16 mouse cellular contexts compared by ENCODE assay signal in the genomic region with DNA sequence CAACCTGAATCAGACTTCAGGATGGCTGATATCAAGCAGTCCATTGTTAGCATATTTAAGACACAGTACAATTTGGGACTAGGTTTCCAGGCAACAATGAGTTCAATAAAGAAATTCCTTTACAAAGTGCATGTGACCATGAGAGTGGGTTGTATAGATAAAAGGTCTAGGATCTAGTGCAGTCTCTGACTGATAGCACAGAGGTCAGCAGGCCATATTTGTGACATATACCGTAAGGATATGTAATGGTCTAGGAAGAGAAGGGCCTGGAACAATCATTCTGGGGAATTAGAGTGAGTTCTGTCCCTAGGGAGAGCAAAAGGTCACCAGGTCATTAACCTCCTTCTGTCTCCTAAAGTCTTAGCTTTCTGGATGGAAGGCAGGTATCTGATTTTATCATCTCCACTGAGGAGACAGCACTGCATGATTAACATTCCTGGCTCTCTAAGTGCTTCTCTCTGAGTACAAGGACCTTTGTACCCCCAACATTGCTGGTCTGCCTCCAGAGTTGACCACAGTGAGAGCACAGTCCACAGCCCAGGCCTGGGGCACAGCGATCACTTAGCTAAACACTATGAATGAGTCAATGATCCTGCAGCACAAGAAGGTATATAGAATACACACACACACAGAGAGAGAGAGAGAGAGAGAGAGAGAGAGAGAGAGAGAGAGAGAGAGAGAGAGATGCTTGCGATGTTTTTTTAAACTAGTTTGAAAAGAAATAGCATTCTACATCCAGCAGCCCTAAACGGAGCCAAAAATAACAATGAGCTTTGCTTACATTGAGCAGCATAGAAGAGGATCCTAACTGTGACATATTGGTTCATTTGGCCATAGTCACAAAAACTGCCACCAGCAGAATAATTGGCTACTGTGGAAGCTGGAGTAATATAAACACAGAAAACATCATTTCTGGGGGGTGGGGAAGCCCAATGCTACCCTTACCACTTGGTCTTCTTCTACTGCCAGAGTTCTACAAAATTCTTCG. TPM values are rescaled to one million over a fixed set of nuclear protein-coding genes. Genes with fewer than 3 reads are reported as not detected.
DNase-seq lines count a peak whose midpoint lies in the region; ATAC-seq lines count a peak whose summit lies in the region.
"Had no signal": no experiment of that assay in that cellular context is flagged by ENCODE, and none has a peak within 500 bp of the region (broad histone marks: within the 10 kb centered on the region; RNA-seq: fewer than 3 reads in every experiment).

No protein-coding gene starts in this region.

- WGBS in embryonic facial prominence, embryonic 14.5 days = 63% methylated on average over 5 of the region's 5 CpGs
- 71% methylated on average over 5 of the region's 5 CpGs for WGBS in embryonic facial prominence, embryonic 10.5 days
- WGBS in kidney, embryonic 14.5 days = 54% methylated on average over 5 of the region's 5 CpGs
- 58% methylated on average over 5 of the region's 5 CpGs for WGBS in liver, embryonic 13.5 days (ENCODE audit: insufficient replicate concordance)

- H3K9ac ChIP-seq in embryonic facial prominence, embryonic 14.5 days (ENCODE audit: low read depth, low read length) = no peak overlapping the region
- no peak overlapping the region for H3K9ac ChIP-seq in kidney, embryonic 14.5 days (ENCODE audit: low read depth, low read length)
- no peak overlapping the region for H3K9ac ChIP-seq in liver, embryonic 13.5 days
- H3K9ac ChIP-seq: embryonic facial prominence, embryonic 13.5 days; midbrain, embryonic 13.5 days had no signal

- H3K4me2 ChIP-seq in embryonic facial prominence, embryonic 14.5 days (ENCODE audit: low read depth, low read length) = no peak overlapping the region
- no peak overlapping the region for H3K4me2 ChIP-seq in kidney, embryonic 14.5 days (replicated peaks; ENCODE audit: low read depth, low read length)
- H3K4me2 ChIP-seq in liver, embryonic 13.5 days = no peak overlapping the region
- H3K4me2 ChIP-seq: embryonic facial prominence, embryonic 13.5 days; midbrain, embryonic 13.5 days had no signal

- H3K9me3 ChIP-seq in embryonic facial prominence, embryonic 14.5 days (ENCODE audit: control insufficient read depth, low read length) = no peaks in the 10 kb centered on the region
- H3K9me3 ChIP-seq in embryonic facial prominence, embryonic 10.5 days = no peaks in the 10 kb centered on the region
- no peaks in the 10 kb centered on the region for H3K9me3 ChIP-seq in kidney, embryonic 14.5 days (ENCODE audit: control insufficient read depth, low read length)
- H3K9me3 ChIP-seq in liver, embryonic 13.5 days (replicated peaks) = no peaks in the 10 kb centered on the region
- H3K9me3 ChIP-seq: embryonic facial prominence, embryonic 13.5 days; midbrain, embryonic 13.5 days had no signal

- no peaks in the 10 kb centered on the region for H3K4me1 ChIP-seq in embryonic facial prominence, embryonic 14.5 days (ENCODE audit: control insufficient read depth, insufficient read depth, low read length)
- H3K4me1 ChIP-seq in embryonic facial prominence, embryonic 10.5 days = peaks cover 4% of the 10 kb centered on the region; the same call in 1 of the 2 replicates
- no peaks in the 10 kb centered on the region for H3K4me1 ChIP-seq in kidney, embryonic 14.5 days (ENCODE audit: control insufficient read depth, insufficient read depth, low read length)
- no peaks in the 10 kb centered on the region for H3K4me1 ChIP-seq in liver, embryonic 13.5 days (replicated peaks)
- H3K4me1 ChIP-seq: embryonic facial prominence, embryonic 13.5 days; midbrain, embryonic 13.5 days had no signal

- H3K27me3 ChIP-seq in embryonic facial prominence, embryonic 14.5 days (replicated peaks; ENCODE audit: control insufficient read depth, insufficient read depth, low read length) = no peaks in the 10 kb centered on the region
- H3K27me3 ChIP-seq in embryonic facial prominence, embryonic 10.5 days (replicated peaks; ENCODE audit: low read depth, poor library complexity, severe bottlenecking) = no peaks in the 10 kb centered on the region
- H3K27me3 ChIP-seq in kidney, embryonic 14.5 days (ENCODE audit: control insufficient read depth, insufficient read depth, low read length) = no peaks in the 10 kb centered on the region
- no peaks in the 10 kb centered on the region for H3K27me3 ChIP-seq in liver, embryonic 13.5 days
- H3K27me3 ChIP-seq: embryonic facial prominence, embryonic 13.5 days; midbrain, embryonic 13.5 days had no signal

- no peaks in the 10 kb centered on the region for H3K36me3 ChIP-seq in embryonic facial prominence, embryonic 14.5 days (ENCODE audit: control insufficient read depth, insufficient read depth, low read length)
- no peaks in the 10 kb centered on the region for H3K36me3 ChIP-seq in embryonic facial prominence, embryonic 10.5 days (replicated peaks)
- H3K36me3 ChIP-seq in kidney, embryonic 14.5 days (ENCODE audit: control insufficient read depth, insufficient read depth, low read length) = no peaks in the 10 kb centered on the region
- H3K36me3 ChIP-seq in liver, embryonic 13.5 days = no peaks in the 10 kb centered on the region
- H3K36me3 ChIP-seq: embryonic facial prominence, embryonic 13.5 days; midbrain, embryonic 13.5 days had no signal

- no peak overlapping the region for H3K4me3 ChIP-seq in embryonic facial prominence, embryonic 14.5 days (ENCODE audit: low read depth, low read length)
- no peak overlapping the region for H3K4me3 ChIP-seq in embryonic facial prominence, embryonic 10.5 days
- no peak overlapping the region for H3K4me3 ChIP-seq in kidney, embryonic 14.5 days (ENCODE audit: low read length)
- H3K4me3 ChIP-seq in liver, embryonic 13.5 days (replicated peaks) = no peak overlapping the region
- H3K4me3 ChIP-seq: embryonic facial prominence, embryonic 13.5 days; midbrain, embryonic 13.5 days had no signal

- H3K27ac ChIP-seq in embryonic facial prominence, embryonic 14.5 days (replicated peaks; ENCODE audit: low read depth, low read length) = no peak overlapping the region
- H3K27ac ChIP-seq in embryonic facial prominence, embryonic 10.5 days (replicated peaks) = no peak overlapping the region
- H3K27ac ChIP-seq in kidney, embryonic 14.5 days (ENCODE audit: low read depth, low read length) = no peak overlapping the region; the same call in 1 of the 2 replicates
- no peak overlapping the region for H3K27ac ChIP-seq in liver, embryonic 13.5 days
- H3K27ac ChIP-seq: embryonic facial prominence, embryonic 13.5 days; midbrain, embryonic 13.5 days had no signal

- DNase-seq in embryonic facial prominence, embryonic 14.5 days (ENCODE audit: low spot score) = peak; percentile 61
- DNase-seq in embryonic facial prominence, embryonic 10.5 days (ENCODE audit: low spot score) = no peak
- DNase-seq in embryo, embryonic 10.5 days (ENCODE audit: low spot score) = peak; percentile 57
- DNase-seq in liver, embryonic 13.5 days = no peak
- DNase-seq in thymus, postnatal 14 days = no peak
- no peak for DNase-seq in retina, embryonic 14.5 days (ENCODE audit: low spot score)
- DNase-seq: adrenal gland, postnatal 25 days; cerebellum, adult 11 months; heart, adult 18-20 months; heart, postnatal 36 days; lung, postnatal 14 days had no signal

- no peak for ATAC-seq in embryonic facial prominence, embryonic 14.5 days (ENCODE audit: low read depth)
- peak; percentile 79; the same call in 1 of the 2 replicates for ATAC-seq in kidney, embryonic 14.5 days (ENCODE audit: low FRiP score, low TSS enrichment)
- peak; percentile 73 for ATAC-seq in liver, embryonic 13.5 days (ENCODE audit: low read depth)
- ATAC-seq in monocyte, adult 5-6 weeks (replicated peaks; ENCODE audit: insufficient number of reproducible peaks, low FRiP score, low TSS enrichment, poor library complexity, severe bottlenecking) = no peak
- ATAC-seq: midbrain, embryonic 13.5 days had no signal

RNA-seq across cellular contexts. Expression of a gene that starts 27.7 kb away (rescaled TPM):
- 6.2 and 6.5 TPM in 2 replicates for polyA plus RNA-seq in embryonic facial prominence, embryonic 14.5 days (2014; fragmentation: Nextera tagmentation; extraction: Ambion mirVana)
- polyA plus RNA-seq in embryonic facial prominence, embryonic 10.5 days (2016; fragmentation: Nextera tagmentation; extraction: Ambion mirVana) = 0.31 and 0.35 TPM in 2 replicates
- polyA plus RNA-seq in kidney, embryonic 14.5 days (2014; fragmentation: Nextera tagmentation; extraction: Ambion mirVana) = 0.87 and 2.5 TPM in 2 replicates
- polyA plus RNA-seq in liver, embryonic 13.5 days (2015; fragmentation: Nextera tagmentation; extraction: Ambion mirVana) = 2.1 and 2.2 TPM in 2 replicates
- not detected in 3 replicates for total RNA-seq in monocyte, adult 5-6 weeks (2017)
- polyA plus RNA-seq: neural tube, embryonic 14.5 days had no signal

Comparison
In these comparisons a context has a peak if more than half of its experiments do, and no peak if none do; other contexts are left out.
1. DNase-seq: peak in embryonic facial prominence, embryonic 14.5 days (single experiment) and embryo, embryonic 10.5 days (single experiment); none in embryonic facial prominence, embryonic 10.5 days (single experiment), liver, embryonic 13.5 days (single experiment), thymus, postnatal 14 days (single experiment) and retina, embryonic 14.5 days (single experiment).
2. ATAC-seq: peak in kidney, embryonic 14.5 days (single experiment) and liver, embryonic 13.5 days (single experiment); none in embryonic facial prominence, embryonic 14.5 days (single experiment) and monocyte, adult 5-6 weeks (single experiment).